Mouse (Mus musculus) erythroblast, embryonic 14.5 days (primary cell): ENCODE results near the gene Adora2a.

Source experiments
- GATA1 ChIP-seq: IDR thresholded peaks from 2 replicates; pipeline ENCODE4 v1.6.1; 2012; ENCODE audit warnings: low read length, inconsistent platforms, mixed read lengths
- TAL1 ChIP-seq: IDR thresholded peaks from 3 replicates; pipeline ENCODE4 v1.6.1; 2012; ENCODE audit warnings: low read length, inconsistent platforms, mixed read lengths

DNA sequence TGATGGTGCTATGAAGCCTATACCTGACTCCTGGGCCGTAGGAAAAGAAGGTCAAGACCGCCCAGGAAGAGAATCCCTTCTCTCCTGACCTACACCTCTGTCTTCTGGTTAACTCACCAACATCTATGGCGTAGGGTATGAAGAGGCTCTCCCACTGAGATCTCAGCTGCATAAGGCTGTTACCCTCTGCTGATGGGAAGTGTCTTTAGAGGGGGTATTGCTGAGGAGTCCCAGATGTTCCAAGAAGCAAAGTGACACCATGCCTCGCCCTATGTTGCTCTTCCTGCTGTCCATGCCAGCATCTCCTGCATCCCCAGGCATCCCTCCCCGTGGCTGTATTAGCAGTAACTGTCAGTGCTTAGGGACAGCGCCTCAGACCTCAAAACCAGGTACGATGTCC, 22.7 kb downstream of the Adora2a start:
- TF ChIP-seq GATA1 (no peak), TAL1 (no peak)
